Mouse (Mus musculus): ENCODE results near the gene Chrm4. TPM values are rescaled to one million over a fixed set of nuclear protein-coding genes. Genes with fewer than 3 reads are reported as not detected.
A peak's percentile ranks its signal among the peaks of the same experiment; 100 is the strongest.

Gene Chrm4
- polyA plus RNA-seq, 1 experiment from 2014 or later = 0.34 TPM

DNA sequence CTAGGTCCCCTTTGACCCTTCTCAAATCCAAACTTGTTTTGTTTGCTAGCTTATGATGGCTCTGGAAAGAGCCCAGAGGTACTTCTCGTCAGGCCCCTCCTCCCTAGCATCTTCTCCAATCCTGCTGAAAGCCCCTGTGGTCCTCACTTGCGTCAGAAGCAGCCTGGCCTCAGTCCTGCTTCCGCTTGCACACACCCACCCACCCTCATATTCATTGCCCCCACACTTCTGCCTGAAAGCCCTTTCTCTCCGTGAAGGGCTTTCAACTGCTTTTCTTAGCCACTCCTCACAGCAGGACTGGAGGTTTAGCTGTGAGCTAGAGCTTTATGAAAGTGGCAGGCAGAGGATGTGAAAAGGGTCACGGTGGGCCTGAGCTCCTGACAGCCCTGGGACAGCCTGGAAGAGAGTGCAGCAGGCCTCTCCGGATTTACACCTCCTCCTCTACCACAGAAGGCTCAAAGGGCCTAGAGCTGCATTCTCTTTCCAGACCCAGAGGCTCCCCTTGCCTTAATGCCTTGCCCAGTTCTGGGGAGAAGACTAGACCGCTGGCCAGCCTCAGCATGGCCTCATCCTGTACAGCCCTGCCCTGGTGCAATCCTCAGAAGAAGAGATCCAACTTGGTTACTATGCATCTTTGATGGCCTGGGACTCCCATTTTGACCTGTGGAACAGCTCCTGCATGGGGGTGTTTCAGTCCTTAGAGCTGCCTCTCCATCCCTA is 46.5 kb downstream of the Chrm4 start:
- H3K36me3 ChIP-seq (replicated peaks; ENCODE audit: control insufficient read depth, insufficient read depth, low read depth, low read length) = no peaks in the 10 kb centered on the region
- no peak overlapping the region for H3K9ac ChIP-seq (replicated peaks; ENCODE audit: low read length)
- WGBS = 26% methylated on average over 7 of the region's 7 CpGs
- DNase-seq (ENCODE audit: low spot score) (no peak), ATAC-seq (replicated peaks; ENCODE audit: insufficient number of reproducible peaks, low FRiP score, low TSS enrichment, low read depth) (no peak)
- no peaks in the 10 kb centered on the region for H3K9me3 ChIP-seq (replicated peaks; ENCODE audit: control insufficient read depth, low read length)
- no peak overlapping the region for H3K4me3 ChIP-seq (ENCODE audit: low read depth, low read length)
- H3K27ac ChIP-seq (replicated peaks; ENCODE audit: low read depth, low read length) = no peak overlapping the region
- H3K4me2 ChIP-seq (ENCODE audit: low read depth, low read length) = no peak overlapping the region
- peaks cover 8% of the 10 kb centered on the region for H3K4me1 ChIP-seq (ENCODE audit: control insufficient read depth, insufficient read depth, low read length)
- H3K27me3 ChIP-seq (ENCODE audit: control insufficient read depth, insufficient read depth, low read length) = peaks cover 38% of the 10 kb centered on the region

DNA sequence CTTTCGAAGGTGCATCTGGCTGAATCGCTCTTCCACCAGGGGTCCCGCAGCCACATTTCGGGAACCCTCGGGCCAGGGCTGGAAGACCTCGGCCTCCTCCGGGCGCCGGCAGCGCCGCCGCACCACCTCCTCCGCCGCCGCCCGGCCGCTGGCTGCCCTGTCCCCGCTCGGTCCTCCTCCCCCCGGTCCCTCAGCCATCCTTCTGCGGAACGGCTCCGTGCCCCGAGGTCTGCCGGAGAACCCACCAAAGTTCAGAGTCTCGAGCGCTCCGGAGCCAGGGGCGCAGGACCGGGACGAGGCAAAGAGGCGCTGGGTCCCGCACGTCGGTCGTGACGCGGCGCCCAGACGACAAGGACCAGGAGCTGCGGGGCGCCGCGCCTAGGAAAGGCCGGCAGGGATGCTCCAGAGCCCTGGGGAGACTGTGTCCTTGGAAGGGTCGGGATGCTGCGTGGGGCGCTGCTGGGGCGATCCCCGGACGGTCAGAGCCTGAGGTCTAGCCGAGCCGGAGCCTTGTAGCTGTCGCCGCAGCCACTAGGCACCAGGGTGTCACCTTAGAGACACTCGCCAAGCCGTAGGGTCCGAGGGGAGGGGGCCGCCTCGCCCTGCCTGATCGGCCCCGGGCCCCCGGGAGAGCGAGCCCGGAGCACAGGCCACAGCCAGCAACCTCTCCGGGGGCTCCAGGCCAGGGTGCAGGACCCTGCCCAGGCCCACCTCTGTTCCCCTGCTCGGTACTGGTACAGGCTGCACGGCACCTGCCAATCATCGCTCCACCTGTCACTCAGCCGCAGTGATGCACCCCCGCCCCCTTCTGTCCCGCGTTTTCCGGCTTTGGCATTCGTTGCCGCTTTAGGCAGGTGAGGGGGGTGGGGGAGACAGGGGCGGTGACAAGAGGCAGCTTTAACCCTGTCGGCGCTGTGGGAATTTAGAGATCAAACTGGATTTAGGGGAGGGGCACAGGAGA is 48.8 kb downstream of the Chrm4 start, which contains the start of gene Dgkz:
Dgkz (minus strand) TSS at position 284 of the 961 bp plus-strand sequence.
- WGBS = under 1% methylated on average over 79 of the region's 79 CpGs
- Histone ChIP-seq H3K9me3 (replicated peaks; ENCODE audit: control insufficient read depth, low read length) (no peaks in the 10 kb centered on the region), H3K4me2 (ENCODE audit: low read depth, low read length) (peak within 1 kb of the TSS; percentile 69), H3K4me1 (ENCODE audit: control insufficient read depth, insufficient read depth, low read length) (peaks cover 8% of the 10 kb centered on the region), H3K27me3 (ENCODE audit: control insufficient read depth, insufficient read depth, low read length) (peaks cover 38% of the 10 kb centered on the region), H3K36me3 (replicated peaks; ENCODE audit: control insufficient read depth, insufficient read depth, low read depth, low read length) (no peaks in the 10 kb centered on the region), H3K9ac (replicated peaks; ENCODE audit: low read length) (peak within 1 kb of the TSS; percentile 37), H3K4me3 (ENCODE audit: low read depth, low read length) (peak within 1 kb of the TSS; percentile 18), H3K27ac (replicated peaks; ENCODE audit: low read depth, low read length) (no peak within 1 kb of the TSS)
- DNase-seq (ENCODE audit: low spot score) (no peak), ATAC-seq (replicated peaks; ENCODE audit: insufficient number of reproducible peaks, low FRiP score, low TSS enrichment, low read depth) (peak; percentile 40; the same call in 1 of the 2 replicates)

DNA sequence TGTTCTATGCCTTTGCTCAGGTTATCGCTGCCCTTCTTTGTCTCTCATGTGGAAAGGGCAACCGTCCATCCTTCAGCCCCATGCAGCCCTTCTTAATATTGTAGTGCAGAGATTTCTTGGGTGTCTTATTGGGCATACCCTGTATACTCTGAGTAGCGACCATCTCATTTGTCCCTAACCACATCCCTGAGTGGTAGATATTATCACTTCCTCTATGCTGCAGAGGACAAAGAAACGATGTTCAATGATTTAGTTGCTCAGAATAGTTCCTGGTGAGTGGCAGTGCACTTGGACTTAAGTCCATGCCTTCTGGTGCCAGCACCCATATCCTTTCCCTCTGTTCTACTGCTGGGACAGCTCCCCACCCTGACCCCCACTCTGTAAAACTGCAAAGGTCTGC is 50.9 kb downstream of the Chrm4 start:
- ATAC-seq (replicated peaks; ENCODE audit: insufficient number of reproducible peaks, low FRiP score, low TSS enrichment, low read depth) = no peak
- DNase-seq (ENCODE audit: low spot score) = no peak
- Histone ChIP-seq H3K4me2 (ENCODE audit: low read depth, low read length) (no peak overlapping the region), H3K27me3 (ENCODE audit: control insufficient read depth, insufficient read depth, low read length) (peaks cover 36% of the 10 kb centered on the region), H3K9me3 (replicated peaks; ENCODE audit: control insufficient read depth, low read length) (no peaks in the 10 kb centered on the region), H3K36me3 (replicated peaks; ENCODE audit: control insufficient read depth, insufficient read depth, low read depth, low read length) (no peaks in the 10 kb centered on the region), H3K9ac (replicated peaks; ENCODE audit: low read length) (no peak overlapping the region), H3K4me1 (ENCODE audit: control insufficient read depth, insufficient read depth, low read length) (peaks cover 4% of the 10 kb centered on the region), H3K4me3 (ENCODE audit: low read depth, low read length) (no peak overlapping the region), H3K27ac (replicated peaks; ENCODE audit: low read depth, low read length) (no peak overlapping the region)
- WGBS = 80% methylated on average over 4 of the region's 4 CpGs

Small RNA genes lying within 50 kb of the gene (microRNA-seq; reads per million reads assigned to microRNA genes)
- gene Mir6999 (ENCODE audit: borderline number of aligned reads) = not detected

Other genes with a start within 250 kb of the Chrm4 start
- gene Atg13, start 216.7 kb upstream of the Chrm4 start, polyA plus RNA-seq (2014; fragmentation: Nextera tagmentation; extraction: Ambion mirVana) = 28.3 and 32.0 TPM in 2 replicates
- gene Harbi1, start 216.4 kb upstream of the Chrm4 start, polyA plus RNA-seq (2014; fragmentation: Nextera tagmentation; extraction: Ambion mirVana) = 18.6 and 22.2 TPM in 2 replicates
- gene Ambra1, start 197.1 kb upstream of the Chrm4 start, polyA plus RNA-seq (2014; fragmentation: Nextera tagmentation; extraction: Ambion mirVana) = 16.8 and 18.3 TPM in 2 replicates
- 1,845 and 1,892 TPM in 2 replicates for gene Mdk, start 5.0 kb downstream of the Chrm4 start, polyA plus RNA-seq (2014; fragmentation: Nextera tagmentation; extraction: Ambion mirVana)
- 0.28 TPM in 1 of 2 replicates, not detected in the other for gene Gm9821, start 18.5 kb downstream of the Chrm4 start, polyA plus RNA-seq (2014; fragmentation: Nextera tagmentation; extraction: Ambion mirVana)
- 28.6 and 30.1 TPM in 2 replicates for gene Dgkz, start 48.6 kb downstream of the Chrm4 start, polyA plus RNA-seq (2014; fragmentation: Nextera tagmentation; extraction: Ambion mirVana)
- 1.2 and 1.5 TPM in 2 replicates for gene Creb3l1, start 97.3 kb downstream of the Chrm4 start, polyA plus RNA-seq (2014; fragmentation: Nextera tagmentation; extraction: Ambion mirVana)
- gene Phf21a, start 165.9 kb downstream of the Chrm4 start, polyA plus RNA-seq (2014; fragmentation: Nextera tagmentation; extraction: Ambion mirVana) = 35.8 and 41.8 TPM in 2 replicates